Mouse (Mus musculus): ENCODE results near the gene Cntnap4.

GRCm38 (mm10) chr8:112803058-112803457 is 233.2 kb downstream of the Cntnap4 start:
- no peak for TF ChIP-seq POLR2A (IDR thresholded peaks at IDR 0.05; ENCODE audit: borderline replicate concordance, extremely low read depth, low read depth, low read length)
- TF ChIP-seq CTCF (IDR thresholded peaks at IDR 0.05; ENCODE audit: insufficient read depth, low read length): no peak
